Mouse (Mus musculus) v-Abl transformed pro-B cells (cell line): ENCODE results near the gene Kat8.

ENCODE experiments used
- in situ Hi-C, 2 experiments: fragments of 400-800 bp; cut with MboI; formaldehyde crosslinking; loops; one replicate each; pipeline ENCODE4 v1.15.1; 2025; ENCODE audit not compliant: unreplicated experiment in 2 of 2

Gene Kat8

DNA sequence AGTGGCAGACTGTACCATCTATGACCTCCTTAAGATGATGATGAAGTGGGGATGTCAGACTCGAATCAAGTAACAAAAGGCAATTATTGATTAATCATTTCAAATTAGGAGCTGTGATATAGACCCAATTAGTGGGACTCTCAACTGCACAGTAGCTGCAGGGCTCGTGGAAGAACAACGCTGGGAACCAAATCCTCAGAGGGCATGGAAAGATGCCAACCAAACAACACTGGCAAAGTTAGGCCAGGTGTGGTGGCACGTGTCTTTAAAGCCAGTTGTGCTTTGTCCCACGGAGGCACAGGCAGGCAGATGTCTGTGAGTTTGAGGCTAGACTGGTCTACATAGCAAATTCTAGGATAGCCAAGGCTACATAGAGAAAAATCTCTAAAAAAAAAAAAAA is 18.3 kb downstream of the Kat8 start:
- in situ Hi-C loops: no loop called here

DNA sequence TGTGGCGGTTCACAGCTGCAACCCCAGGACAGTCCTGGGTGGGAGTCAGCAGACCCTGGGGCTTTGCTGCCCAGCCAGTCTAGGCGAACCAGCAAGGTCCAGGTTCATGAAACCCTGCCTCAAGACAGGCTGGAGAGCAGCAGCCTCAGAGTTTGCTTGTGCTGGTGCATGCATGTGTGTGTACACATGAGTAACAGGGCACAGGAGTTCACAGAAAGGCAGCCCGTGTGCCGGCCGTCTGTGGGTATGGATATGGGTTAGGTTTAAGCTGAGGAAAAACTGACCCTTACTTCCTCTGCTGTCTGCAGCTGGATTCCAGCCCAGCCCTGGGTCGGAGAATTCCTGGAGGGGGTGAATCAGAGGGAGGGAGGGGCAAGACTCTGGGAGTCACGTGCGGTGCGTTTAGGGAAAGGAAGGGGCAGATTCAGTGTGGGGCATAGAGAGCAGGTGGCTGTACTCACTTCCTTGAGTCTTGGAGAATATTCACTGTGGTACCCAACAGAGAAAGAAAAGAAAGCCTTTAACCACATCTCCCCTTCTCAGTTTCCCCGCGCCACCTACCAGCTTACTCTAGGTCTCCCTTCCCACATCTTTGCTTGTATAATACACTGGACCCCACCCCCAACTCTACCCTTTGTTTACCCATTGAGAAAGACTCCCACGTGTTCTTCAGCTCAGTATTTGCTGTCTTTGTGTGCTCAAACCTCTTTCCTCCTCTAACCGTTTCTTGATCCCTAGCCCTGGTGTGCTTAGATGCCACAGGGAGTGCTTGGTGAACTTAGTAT is 19.2 kb downstream of the Kat8 start:
- in situ Hi-C loops: no loop called here

DNA sequence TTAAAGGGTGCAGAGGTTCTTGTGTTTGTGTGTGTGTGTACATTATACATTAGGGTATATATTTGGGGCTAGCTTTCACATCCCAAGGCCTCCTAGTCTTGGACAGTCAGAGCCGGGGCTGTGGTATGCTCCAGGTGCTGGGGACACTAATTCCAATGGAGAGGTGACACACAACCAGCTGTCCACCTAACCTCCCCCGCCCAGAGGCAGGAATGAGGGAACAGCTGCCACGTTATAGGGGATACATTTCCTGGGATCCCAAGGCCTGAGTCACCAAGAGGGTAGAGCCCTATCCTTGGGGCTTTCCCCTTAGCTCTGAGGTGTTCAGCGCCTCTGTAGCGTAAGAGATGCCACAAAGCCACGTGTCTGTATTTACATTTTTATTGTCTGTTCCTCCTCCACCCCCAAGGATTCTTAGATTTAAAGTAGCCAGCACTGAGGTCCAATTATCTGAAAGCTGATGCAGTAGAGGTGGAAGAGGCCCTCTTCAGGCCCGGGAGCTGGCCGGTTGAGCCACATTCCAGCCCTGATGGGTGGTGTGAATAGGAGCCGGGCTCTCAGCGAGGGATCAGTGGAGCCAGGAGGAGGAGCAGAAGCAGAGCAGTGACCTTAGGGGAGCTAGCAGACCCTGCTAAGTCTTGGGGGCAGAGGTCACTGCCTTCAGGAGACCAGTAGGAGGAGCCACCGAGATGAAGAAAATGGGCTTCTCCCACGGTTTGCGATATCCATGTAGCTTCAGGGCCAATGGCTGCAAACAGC is 20.1 kb downstream of the Kat8 start:
- in situ Hi-C loops: no loop called here

DNA sequence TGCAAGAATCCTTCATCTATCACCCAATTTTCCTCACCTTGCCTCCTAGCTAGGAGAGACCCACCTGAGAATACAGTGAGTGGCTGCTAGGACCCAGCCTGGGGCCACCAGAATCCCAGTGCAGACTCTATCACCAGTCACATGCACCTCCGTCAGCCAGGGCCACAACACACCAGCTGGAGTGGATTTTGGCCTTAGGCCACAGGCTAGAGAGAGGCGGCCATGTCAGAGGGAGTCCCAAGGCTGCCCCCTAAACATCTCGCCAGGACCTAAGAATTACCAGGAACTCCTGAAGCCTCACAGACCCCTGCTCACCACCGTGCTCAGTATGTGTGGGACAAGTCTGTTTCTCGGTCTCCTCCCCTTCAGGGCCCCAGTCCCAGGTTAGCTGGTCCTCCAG is 21.8 kb downstream of the Kat8 start:
- in situ Hi-C loops: no loop called here

DNA sequence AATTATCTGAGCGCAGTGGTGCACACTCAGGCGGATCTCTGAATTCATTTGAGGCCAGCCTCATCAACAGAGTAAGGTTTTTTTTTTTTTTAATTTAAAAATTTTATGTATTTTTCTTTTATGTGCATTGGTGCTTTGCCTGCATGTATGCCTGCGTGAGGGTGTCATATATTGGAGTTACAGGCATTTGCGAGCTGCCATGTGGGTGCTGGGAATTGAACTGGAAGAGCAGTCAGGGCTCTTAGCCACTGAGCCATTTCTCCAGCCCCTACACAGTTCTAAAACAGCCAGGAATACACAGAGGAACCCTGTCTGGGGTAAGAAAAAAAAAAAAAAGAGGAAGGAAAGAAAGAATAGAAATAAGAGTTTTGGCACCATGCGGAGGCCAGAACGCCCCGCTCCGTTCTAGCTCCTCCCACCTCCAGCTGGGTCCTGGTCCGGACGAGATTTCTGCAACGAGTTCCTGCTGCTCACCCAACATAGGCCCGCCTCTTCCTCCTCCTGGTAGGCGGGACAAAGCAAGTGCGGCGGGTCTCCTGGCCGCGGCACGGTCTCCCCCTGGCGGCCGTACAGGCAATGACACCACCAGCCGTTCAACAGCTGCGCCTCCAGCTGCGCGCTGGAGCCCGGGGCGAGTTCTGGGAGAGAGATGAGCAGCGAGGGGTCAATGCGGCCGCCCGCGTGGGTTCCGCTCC is 22.9 kb downstream of the Kat8 start:
- in situ Hi-C loops: loop anchor here in 1 of 2 experiments (5.0 kb wide), 1 partner anchor 163 kb away; no protein-coding TSS in a partner anchor

DNA sequence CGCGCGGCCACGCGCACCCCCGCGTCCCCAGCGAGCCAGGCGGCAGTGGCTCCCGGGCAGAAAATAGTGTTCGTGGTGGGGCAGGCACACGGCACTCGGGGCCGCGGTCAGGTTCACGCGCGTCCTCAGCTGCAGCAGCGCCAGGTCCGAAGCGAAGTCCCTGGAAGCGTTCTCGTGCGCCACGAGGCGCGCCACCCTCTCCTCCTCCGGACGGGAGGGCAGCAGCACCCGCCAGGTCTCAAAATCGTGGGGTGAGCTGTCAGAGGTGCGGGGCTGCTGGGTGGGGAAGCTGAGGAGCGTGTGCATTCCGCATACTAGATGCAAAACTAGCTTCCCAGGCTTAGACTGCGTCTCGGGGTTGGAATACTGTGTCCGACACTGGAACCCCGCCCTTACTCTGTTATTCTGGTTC is 23.4 kb downstream of the Kat8 start:
- in situ Hi-C loops: loop anchor here in 1 of 2 experiments (5.0 kb wide), 1 partner anchor 163 kb away; no protein-coding TSS in a partner anchor

DNA sequence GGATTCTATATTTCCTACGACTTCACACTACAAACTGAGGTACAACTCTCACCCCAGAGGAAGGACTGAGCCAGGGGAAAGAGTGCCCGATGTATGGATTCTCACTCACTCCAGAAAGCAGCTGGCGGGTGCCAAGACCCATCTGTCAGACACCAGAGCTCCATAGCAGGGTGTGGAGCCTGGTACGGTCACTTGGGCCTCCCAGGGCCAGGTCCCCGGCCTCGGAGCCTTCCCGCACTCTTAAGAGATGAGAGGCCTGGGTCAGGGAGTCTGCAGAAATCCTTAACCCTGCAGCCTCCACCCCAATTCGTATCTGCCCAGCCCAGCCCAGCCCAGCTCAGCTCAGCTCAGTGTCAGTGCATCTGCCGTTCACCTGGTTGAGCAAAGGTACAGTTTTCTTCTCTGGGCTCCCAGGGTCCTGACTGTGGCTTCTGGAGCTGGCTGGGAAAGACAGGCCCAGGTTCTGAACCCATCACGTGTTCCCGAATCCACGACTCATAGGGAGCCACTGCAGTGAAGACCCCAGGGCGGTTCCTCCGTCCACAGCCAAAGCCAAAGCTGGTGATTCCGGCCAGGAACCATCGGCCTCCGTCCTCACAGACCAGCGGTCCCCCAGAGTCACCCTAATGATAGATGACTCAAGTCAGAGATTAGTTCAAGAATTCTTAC is 24.0 kb downstream of the Kat8 start:
- in situ Hi-C loops: loop anchor here in 1 of 2 experiments (5.0 kb wide), 1 partner anchor 164 kb away; no protein-coding TSS in a partner anchor

DNA sequence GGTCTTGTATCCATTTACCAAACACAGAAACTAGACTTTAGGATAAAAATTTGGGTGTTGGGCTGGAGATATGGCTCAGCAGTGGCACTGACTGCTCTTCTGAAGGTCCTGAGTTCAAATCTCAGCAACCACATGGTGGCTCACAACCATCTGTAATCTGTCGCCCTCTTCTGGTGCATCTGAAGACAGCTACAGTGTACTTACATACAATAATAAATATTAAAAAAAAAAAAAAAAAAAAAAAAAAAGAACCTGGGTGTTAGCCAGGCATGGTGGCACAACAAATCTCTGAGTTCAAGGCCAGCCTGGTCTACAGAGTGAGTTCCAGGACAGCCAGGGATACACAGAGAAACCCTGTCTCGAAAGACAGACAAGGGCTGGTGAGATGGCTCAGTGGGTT is 29.8 kb downstream of the Kat8 start:
- in situ Hi-C loops: loop anchor here (5.0 to 10.0 kb wide), 4 partner anchors 137 to 577 kb away; partner anchors contain the start of gene Hsd3b7 (in 1 of the 2)

DNA sequence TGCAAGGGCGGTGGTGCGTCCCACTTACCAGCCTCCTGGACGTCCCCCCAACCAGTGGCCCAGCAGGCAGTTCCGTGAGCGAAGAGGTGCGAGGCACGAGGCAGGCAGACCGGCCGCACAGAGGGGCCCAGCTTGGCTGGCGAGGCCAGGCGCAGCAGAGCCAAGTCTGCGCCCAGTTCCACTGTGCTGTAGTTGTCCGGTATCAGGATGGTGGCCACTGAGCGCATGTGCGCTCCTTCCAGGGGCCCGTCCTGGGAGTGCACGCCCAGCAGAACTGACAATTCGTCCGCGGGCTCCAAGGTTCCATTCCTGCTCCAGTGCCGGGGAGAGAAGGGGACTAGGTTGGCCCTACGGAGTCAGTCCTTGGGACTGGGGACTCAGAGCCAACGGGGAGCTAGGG is 32.3 kb downstream of the Kat8 start:
- in situ Hi-C loops: loop anchor here (5.0 to 10.0 kb wide), 4 partner anchors 140 to 580 kb away; partner anchors contain the start of gene Hsd3b7 (in 1 of the 2)

DNA sequence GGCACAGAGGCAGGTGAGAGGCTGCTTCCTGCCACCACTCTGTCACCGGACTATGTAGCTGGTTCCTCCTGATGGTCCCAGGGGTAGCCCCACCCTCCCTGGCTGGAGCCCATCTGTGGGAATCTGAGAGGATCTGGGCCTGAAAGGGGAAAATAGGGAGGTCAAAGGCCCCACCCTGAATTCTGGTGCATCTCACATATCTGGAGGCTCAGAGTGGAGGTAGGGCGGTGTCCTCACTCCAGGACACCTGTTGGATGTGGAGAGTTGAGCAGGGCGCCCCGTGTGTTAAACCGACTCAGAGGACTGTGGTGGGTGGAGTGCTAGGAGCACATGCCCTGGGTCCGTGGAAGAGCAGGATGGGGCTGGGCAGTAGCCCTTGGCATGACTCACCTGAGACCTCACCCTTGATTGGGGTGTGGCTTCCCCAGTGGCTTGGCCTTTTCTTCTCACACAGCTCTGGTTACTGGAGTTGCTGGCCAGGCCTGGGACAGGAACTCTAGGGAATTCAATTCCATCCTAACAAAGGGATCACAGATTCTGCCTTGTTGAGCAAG is 34.2 kb downstream of the Kat8 start, which contains the start of gene Prss36:
TSS of gene Prss36 (minus strand) at position 256 of the 554 bp plus-strand sequence.
- in situ Hi-C loops: loop anchor here (10.0 kb wide), 3 partner anchors 142 to 582 kb away; partner anchors contain the start of gene Hsd3b7 (in 1 of the 2)

DNA sequence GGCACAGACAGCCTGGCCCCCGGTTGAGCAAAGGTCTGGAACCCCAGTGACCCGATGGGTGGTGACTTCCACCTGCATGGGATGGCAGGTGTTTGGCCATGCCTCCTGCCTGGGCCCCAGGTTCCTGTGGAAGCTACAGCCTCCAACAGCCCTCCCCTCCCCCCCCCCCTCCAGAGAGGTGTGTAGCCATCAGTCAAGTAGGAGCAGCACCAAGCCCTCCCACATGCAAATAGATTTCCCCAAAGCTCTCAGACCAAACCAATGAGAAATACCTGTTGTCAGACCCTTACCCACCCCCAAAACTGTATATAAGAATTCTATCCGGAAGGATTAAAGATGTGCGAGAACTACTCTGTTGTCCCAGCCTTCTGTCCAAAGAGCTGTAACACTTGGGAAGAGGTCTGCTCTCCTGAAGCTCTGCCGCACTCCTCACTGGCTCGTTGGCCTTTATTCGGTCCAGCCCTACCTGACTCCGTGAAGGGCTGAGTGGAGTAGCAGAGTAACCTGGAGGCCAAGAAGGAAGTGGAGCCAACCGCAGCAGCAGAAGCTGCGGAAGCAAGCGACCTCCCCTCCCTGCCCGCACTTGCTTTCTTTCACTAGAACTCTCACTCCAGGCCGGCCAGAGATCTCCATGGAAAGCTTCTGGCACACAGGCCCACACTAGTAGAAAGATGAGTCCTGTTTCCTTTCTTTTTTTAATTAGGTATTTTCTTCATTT is 40.7 kb downstream of the Kat8 start:
- in situ Hi-C loops: no loop called here

DNA sequence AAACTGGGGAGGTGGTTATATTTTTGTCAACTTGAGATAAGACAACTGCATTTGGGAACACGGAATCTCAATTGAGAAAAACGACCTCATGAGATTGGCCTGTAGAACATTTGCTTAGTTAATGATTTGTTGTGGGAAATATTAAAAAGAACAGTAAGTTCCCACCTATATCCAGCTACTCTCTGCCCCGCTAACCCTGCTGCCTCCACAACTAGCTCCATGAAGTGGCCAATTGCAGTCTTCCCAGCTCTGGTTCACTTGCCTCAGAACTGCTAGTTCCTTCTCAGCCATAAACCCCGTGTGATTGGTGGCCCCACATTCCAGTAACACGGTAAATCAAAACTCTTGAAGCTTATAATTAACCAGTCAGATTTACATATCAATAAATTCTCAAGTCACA is 47.0 kb downstream of the Kat8 start:
- in situ Hi-C loops: no loop called here

DNA sequence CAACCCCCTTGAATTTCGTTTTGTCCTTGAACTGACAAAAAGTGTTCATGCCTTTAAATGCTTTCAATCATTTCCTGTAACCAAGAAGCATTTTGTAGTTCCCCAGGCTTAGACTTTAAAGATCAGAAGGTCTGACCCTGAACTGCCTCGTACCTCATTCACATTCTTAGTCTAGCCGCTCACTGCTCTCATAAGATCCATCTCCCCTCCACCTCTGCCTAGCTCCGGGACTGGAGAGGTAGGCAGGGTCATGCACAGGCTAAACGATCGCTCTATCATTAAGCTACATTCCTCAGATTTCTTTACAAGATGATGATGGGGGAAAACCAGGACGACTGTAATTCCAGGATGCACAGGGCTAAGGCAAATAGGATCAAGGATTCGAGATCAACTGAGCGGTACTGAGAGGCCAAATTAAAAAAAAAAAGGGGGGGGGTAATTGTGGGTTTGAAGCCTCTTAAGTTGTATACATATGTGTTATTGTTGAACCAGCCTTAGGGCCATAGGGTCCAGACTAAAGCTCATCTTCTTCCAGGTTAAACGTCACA is 54.1 kb downstream of the Kat8 start:
- in situ Hi-C loops: no loop called here

DNA sequence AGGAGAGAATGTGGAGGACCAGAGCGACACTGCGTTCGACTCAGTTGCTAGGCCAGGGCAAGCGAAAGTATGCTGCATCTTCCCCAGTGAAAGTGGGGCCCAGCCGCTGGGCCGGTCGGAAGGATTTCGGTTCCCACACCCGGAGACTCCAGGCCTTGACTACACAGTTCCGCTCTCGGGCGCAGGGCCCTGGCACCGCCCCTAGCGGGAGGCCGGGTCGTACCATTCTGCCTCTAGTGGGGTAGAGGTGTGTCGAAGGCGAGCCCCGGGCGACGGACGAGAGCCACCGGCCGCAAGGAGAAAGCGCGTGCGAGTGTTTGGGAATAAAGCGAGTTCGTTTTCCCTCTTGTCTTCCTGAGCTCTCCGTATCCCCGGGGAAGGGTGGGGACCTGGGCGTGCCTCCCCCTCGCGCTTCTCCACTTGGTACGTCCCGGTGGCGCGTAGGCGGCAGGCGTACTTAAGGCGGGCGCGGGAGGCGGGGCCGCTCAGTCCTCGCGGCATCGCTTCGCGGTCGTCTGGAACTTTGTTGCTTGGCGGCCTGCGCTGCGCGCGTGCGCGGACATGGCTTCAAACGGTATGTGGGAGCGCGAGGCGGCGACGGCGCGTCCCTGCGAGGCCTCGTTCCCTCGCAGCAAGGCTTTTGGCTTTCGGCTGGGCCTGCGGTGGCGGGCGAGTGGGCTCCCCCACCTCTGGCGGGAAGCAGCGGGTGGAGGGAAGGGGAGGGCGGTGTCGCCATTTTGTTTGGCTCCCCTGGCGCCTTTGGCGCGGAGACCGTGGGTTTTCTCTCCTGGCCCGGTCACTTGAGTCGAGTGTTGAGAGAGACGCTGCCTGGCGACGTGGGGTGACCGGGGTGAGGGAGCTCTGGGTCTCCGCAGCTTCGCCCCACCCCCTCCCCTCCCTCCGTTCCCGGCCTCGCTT is 54.9 kb downstream of the Kat8 start, which contains the start of gene Fus:
TSS of gene Fus (plus strand) at position 454 of the 918 bp plus-strand sequence.
- in situ Hi-C loops: no loop called here

DNA sequence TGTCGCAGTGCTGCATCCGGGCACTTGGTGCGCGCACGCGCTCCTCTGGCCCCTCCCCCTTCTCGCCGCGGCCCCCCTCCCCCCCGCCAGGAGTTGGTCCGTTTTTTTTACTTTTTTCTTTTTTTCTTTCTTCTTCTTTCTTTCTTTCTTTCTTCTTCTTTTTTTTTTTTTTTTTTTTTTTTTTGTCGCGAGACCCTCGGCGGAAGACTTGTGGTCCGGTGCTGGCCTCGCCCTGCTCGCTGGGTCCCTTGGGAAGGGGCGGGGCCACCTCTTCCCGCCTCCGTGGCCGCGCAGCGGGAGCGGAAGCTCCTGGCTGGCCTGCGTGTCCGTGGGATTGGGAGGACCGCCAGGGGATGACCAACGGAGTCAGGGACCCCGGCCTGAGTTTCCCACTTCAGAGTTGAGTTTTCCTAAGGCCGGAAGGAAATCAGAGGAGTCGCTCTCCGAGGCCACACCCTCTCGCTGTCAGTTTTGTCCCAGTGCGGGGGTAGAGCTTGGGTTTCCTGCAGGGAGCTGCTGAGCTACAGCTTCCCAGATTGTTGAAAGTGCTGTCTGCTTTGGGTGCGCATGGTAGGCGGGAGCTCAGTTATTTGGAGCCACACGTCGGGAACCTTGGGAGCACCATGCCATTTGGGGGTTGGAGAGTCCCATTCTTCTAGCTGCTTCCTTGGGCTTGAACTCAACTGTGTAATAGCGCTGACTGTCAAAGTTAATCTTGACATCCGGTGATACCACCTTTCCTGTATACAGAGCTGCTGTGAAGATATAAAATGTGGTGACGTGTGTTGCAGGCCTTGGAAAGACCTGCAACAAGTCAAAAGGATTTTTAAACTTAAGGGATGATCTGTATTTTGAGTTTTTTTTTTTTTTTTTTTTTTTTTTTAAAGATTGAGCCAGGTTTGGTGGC is 55.9 kb downstream of the Kat8 start:
- in situ Hi-C loops: no loop called here

DNA sequence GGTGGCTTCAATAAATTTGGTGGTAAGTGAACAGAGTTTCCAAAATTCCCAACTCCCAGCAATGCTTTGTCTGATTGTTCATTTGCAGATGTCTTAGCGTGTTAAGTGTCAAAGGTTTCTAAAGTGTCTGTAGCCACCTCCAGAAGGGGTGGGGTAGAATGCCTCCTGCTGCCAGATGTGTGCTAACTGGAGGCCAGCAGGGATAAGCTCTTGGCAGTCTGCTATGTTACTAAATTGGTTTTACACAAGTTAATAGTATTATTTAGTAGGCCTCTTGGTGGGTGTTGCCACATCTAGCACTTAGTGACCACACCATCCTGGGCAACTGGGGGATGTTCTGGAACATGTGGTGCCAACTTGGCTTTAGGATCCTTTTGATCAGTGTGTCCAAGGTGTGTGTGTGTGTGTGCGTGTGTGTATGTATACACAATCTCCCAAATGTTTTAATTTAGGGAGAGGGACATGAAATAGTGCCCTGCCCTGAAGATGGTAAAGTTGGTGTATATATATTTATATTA is 62.2 kb downstream of the Kat8 start:
- in situ Hi-C loops: no loop called here
